21 mouse cellular contexts compared by ENCODE assay signal in the genomic region with DNA sequence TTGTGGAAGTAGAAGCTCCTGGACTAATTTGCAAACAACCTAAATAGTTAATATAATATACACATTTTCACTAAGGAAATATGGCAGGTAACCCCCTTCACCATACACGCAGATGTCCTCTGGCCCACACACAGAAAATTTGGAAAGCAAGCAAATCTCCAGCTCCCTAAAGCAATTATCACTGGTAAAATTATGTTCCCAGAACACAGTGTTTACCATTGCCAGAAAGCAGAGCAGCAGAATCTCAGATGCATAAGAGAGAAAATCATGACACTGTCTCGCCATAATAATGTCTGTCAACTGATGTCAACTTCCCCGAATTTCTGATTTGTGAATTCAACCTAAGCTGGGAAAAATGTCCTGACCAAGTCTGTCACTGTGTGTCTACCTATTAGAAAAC.
DNase-seq lines count a peak whose midpoint lies in the region; ATAC-seq and TF ChIP-seq lines count a peak whose summit lies in the region.
"Had no signal": no experiment of that assay in that cellular context is flagged by ENCODE, and none has a peak within 500 bp of the region (broad histone marks: within the 10 kb centered on the region; RNA-seq: fewer than 3 reads in every experiment).

No protein-coding gene starts in this region.

- TF ChIP-seq CTCF in layer of hippocampus, adult 2 months (conservative IDR thresholded peaks at IDR 0.05): no peak

- no peak overlapping the region for H3K4me3 ChIP-seq in layer of hippocampus, adult 2 months
- H3K4me3 ChIP-seq: embryonic facial prominence, embryonic 12.5 days; forebrain, embryonic 12.5 days; hindbrain, embryonic 13.5 days; intestine, embryonic 15.5 days had no signal

- peak; percentile 65; the same call in 1 of the 2 replicates for ATAC-seq in frontal cortex, adult (ENCODE audit: low TSS enrichment)
- ATAC-seq: activated CD4-positive, CD25-positive, alpha-beta regulatory T cell, adult 4 months; forebrain, postnatal 0 days; intestine, embryonic 15.5 days; Patski had no signal

- peak overlapping the region; percentile 75 for H3K27ac ChIP-seq in layer of hippocampus, adult 2 months
- H3K27ac ChIP-seq: embryonic facial prominence, embryonic 12.5 days; forebrain, embryonic 12.5 days; hindbrain, embryonic 13.5 days; intestine, embryonic 15.5 days had no signal

- DNase-seq in frontal cortex, postnatal 14 days (ENCODE audit: low spot score in 2 of 2): no peak
- peak; percentile 3 for DNase-seq in right cerebral cortex, adult 18-20 months
- no peak for DNase-seq in right cerebral cortex, postnatal 10 days (ENCODE audit: low spot score in 2 of 2)
- DNase-seq in layer of hippocampus, adult 2 months (ENCODE audit: low spot score in 2 of 2): peak; percentile 32 to 49
- peak; percentile 9 to 12 for DNase-seq in layer of hippocampus, postnatal 36 days
- DNase-seq in gastrocnemius, postnatal 4 days (ENCODE audit: low spot score in 2 of 2): no peak
- DNase-seq in heart, adult 9 months (ENCODE audit: low spot score in 2 of 2): no peak
- DNase-seq: adrenal gland, postnatal 14 days; cerebellum, adult 2 months; cerebellum, postnatal 25 days; forebrain, postnatal 0 days; gastrocnemius, postnatal 10 days; heart, postnatal 10 days; heart, postnatal 4 days had no signal

Comparison
In these comparisons a context has a peak if more than half of its experiments do, and no peak if none do; other contexts are left out.
1. DNase-seq: peak in right cerebral cortex, adult 18-20 months (single experiment), layer of hippocampus, adult 2 months (2 of 2) and layer of hippocampus, postnatal 36 days (2 of 2); none in frontal cortex, postnatal 14 days (0 of 2), right cerebral cortex, postnatal 10 days (0 of 2), gastrocnemius, postnatal 4 days (0 of 2) and heart, adult 9 months (0 of 2).